Mouse (Mus musculus): Measurements from ENCODE around the gene Llgl2.

Llgl2 gene

GRCm38 (mm10) chr11:115809311-115809781, 14.5 kb upstream of the Llgl2 start:
- no peak for DNase-seq

- no peak for DNase-seq
These were observed 13.5 kb upstream of the Llgl2 start for GRCm38 (mm10) chr11:115810377-115810776.

GRCm38 (mm10) chr11:115811381-115812093, 12.3 kb upstream of the Llgl2 start:
- DNase-seq: no peak

- no peak for DNase-seq
These were observed 11.8 kb upstream of the Llgl2 start for GRCm38 (mm10) chr11:115812095-115812494.

- DNase-seq: peak; percentile 55
These were observed 11.1 kb upstream of the Llgl2 start for GRCm38 (mm10) chr11:115812533-115813420.

- DNase-seq: peak; percentile 94
These were observed 10.1 kb upstream of the Llgl2 start, which contains the start of gene Caskin2 for GRCm38 (mm10) chr11:115813507-115814296. Gene Caskin2 (minus strand): TSS chr11:115813639.

GRCm38 (mm10) chr11:115814605-115815450, 9.0 kb upstream of the Llgl2 start, which contains the start of gene Tsen54:
Gene Tsen54 (plus strand): TSS chr11:115814724.
- DNase-seq: peak; percentile 83

GRCm38 (mm10) chr11:115817331-115817730, 6.5 kb upstream of the Llgl2 start:
- peak; percentile 8 for DNase-seq

- no peak for DNase-seq
These were observed 3.8 kb upstream of the Llgl2 start for GRCm38 (mm10) chr11:115819915-115820623.

- DNase-seq: no peak
These were observed 2.8 kb upstream of the Llgl2 start for GRCm38 (mm10) chr11:115821001-115821400.

- DNase-seq: no peak
These were observed 964 bp downstream of the Llgl2 start for GRCm38 (mm10) chr11:115824813-115825212.

- no peak for DNase-seq
These were observed 2.6 kb downstream of the Llgl2 start for GRCm38 (mm10) chr11:115826487-115826886.

- DNase-seq: no peak
These were observed 3.8 kb downstream of the Llgl2 start for GRCm38 (mm10) chr11:115827624-115828023.

GRCm38 (mm10) chr11:115829036-115829435, 5.2 kb downstream of the Llgl2 start:
- no peak for DNase-seq

- DNase-seq: peak; percentile 8
These were observed 6.9 kb downstream of the Llgl2 start for GRCm38 (mm10) chr11:115830550-115831325.

GRCm38 (mm10) chr11:115831518-115831917, 7.7 kb downstream of the Llgl2 start:
- no peak for DNase-seq

- DNase-seq: no peak
These were observed 8.2 kb downstream of the Llgl2 start for GRCm38 (mm10) chr11:115832064-115832463.

- DNase-seq: no peak
These were observed 8.7 kb downstream of the Llgl2 start for GRCm38 (mm10) chr11:115832523-115832922.

- DNase-seq: no peak
These were observed 9.2 kb downstream of the Llgl2 start for GRCm38 (mm10) chr11:115833021-115833513.

GRCm38 (mm10) chr11:115834033-115834432, 10.2 kb downstream of the Llgl2 start:
- DNase-seq: no peak

All from cerebellum, adult 9-10 months (tissue).